Mouse (Mus musculus): ENCODE results near the gene Slc7a6. TPM values are rescaled to one million over a fixed set of nuclear protein-coding genes. Genes with fewer than 3 reads are reported as not detected.

The Slc7a6 gene
- polyA plus RNA-seq, 2 experiments = 42.1 to 55.7 TPM

DNA sequence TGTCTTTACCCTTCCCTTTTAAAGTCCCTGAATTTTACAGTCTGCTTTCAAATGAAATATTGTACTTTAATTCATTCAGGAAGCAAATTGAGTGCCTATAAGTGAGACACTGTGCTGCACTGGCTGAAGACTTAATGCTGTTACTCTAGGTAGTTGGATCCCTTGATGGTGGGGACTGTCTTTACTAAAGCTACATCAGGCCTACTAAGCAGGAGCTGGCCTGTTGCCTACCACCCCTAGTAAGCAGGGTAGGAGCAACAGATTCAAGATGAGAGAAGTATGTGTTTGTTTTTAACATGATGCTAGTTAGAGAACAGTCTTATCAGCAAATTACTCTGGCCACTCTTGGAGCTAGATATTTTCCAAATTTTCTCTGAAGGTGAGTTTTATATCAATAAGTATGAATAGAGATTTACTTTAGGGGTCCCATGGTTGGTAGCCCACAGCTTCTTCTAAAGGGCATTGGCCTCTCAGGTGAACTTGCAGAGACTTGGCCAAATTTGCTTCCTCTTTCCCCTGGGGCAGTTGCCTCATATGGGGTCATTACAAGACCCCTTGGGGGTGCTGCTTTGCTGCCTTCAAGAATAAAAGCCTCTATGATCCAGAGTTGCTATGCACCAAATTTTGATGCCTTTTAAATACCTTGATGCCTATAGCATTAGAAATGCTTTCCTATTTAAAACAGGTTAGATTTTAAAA lies 39.3 kb upstream of the Slc7a6 start:
- no peak for ATAC-seq (ENCODE audit: low FRiP score, low read depth)
- peaks cover 71% of the 10 kb centered on the region for H3K36me3 ChIP-seq (ENCODE audit: control insufficient read depth, insufficient read depth, low read length)
- H3K4me2 ChIP-seq (replicated peaks; ENCODE audit: low read depth, low read length, severe bottlenecking) = no peak overlapping the region

DNA sequence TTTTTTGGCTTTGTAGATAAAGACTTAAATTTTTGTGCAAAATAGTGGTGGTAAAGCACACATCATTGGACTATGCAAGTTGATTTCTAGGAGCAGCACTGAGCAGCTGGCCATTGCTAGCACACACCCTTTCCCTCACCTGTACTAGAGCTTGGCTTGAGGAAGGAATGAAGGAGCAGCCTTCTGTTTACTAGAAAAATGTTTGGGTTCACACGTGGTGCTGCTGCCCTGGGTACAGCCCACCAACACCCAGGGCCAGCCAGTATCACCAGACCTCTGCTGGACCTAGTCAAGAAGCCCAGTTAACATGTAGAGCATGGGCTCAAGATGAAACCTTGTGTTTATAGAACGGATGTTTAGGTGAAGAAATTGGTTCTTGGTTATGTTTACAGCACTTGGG lies 38.7 kb upstream of the Slc7a6 start:
- DNase-seq (ENCODE audit: low spot score) = no peak
- no peak overlapping the region for H3K27ac ChIP-seq (replicated peaks; ENCODE audit: low read depth, low read length)
- H3K27me3 ChIP-seq (ENCODE audit: control insufficient read depth, insufficient read depth, low read length) = peaks cover 15% of the 10 kb centered on the region
- H3K4me3 ChIP-seq (replicated peaks; ENCODE audit: low read length) = no peak overlapping the region
- peaks cover 66% of the 10 kb centered on the region for H3K36me3 ChIP-seq (ENCODE audit: control insufficient read depth, insufficient read depth, low read length)
- 78% methylated on average over 2 of the region's 2 CpGs for WGBS
- H3K9ac ChIP-seq (ENCODE audit: low read depth, low read length, severe bottlenecking) = no peak overlapping the region
- no peak for TF ChIP-seq POLR2A (IDR thresholded peaks at IDR 0.05; ENCODE audit: borderline replicate concordance, extremely low read depth, insufficient read depth, insufficient read length)
- H3K4me2 ChIP-seq (replicated peaks; ENCODE audit: low read depth, low read length, severe bottlenecking) = no peak overlapping the region
- no peaks in the 10 kb centered on the region for H3K4me1 ChIP-seq (ENCODE audit: control insufficient read depth, insufficient read depth, low read length)
- H3K9me3 ChIP-seq (ENCODE audit: control insufficient read depth, low read length) = no peaks in the 10 kb centered on the region
- ATAC-seq (ENCODE audit: low FRiP score, low read depth) = no peak

More for the DNA sequence above, 39.3 kb upstream of the Slc7a6 start:
- TF ChIP-seq POLR2A (IDR thresholded peaks at IDR 0.05; ENCODE audit: borderline replicate concordance, extremely low read depth, insufficient read depth, insufficient read length) = no peak
- no peak for DNase-seq (ENCODE audit: low spot score)
- Histone ChIP-seq H3K27ac (replicated peaks; ENCODE audit: low read depth, low read length) (no peak overlapping the region), H3K4me1 (ENCODE audit: control insufficient read depth, insufficient read depth, low read length) (no peaks in the 10 kb centered on the region), H3K4me3 (replicated peaks; ENCODE audit: low read length) (no peak overlapping the region), H3K9ac (ENCODE audit: low read depth, low read length, severe bottlenecking) (no peak overlapping the region), H3K9me3 (ENCODE audit: control insufficient read depth, low read length) (no peaks in the 10 kb centered on the region), H3K27me3 (ENCODE audit: control insufficient read depth, insufficient read depth, low read length) (peaks cover 9% of the 10 kb centered on the region; the same call in 1 of the 2 replicates)

DNA sequence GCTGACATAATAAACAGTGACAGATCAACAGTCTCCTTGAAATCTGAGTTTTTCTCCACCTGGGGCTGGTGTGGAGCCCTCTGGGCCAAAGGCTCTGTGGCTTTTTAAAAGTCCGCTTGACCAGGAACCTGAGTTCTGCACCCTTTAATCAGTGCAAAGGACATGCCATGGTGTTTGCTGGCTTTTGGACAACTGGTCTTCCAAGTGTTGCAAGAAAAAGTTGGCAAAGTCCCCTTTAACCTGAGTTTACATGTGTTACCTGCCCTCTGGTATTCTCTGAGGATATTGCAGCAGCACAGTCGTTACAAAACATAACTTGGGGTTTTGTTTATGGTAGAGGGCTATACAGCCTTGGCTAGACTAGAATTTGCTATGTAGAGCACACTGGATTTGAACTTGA lies 38.2 kb upstream of the Slc7a6 start:
- Histone ChIP-seq H3K4me2 (replicated peaks; ENCODE audit: low read depth, low read length, severe bottlenecking) (no peak overlapping the region), H3K27me3 (ENCODE audit: control insufficient read depth, insufficient read depth, low read length) (peaks cover 20% of the 10 kb centered on the region), H3K27ac (replicated peaks; ENCODE audit: low read depth, low read length) (no peak overlapping the region), H3K36me3 (ENCODE audit: control insufficient read depth, insufficient read depth, low read length) (peaks cover 65% of the 10 kb centered on the region), H3K4me1 (ENCODE audit: control insufficient read depth, insufficient read depth, low read length) (no peaks in the 10 kb centered on the region), H3K4me3 (replicated peaks; ENCODE audit: low read length) (no peak overlapping the region), H3K9ac (ENCODE audit: low read depth, low read length, severe bottlenecking) (no peak overlapping the region), H3K9me3 (ENCODE audit: control insufficient read depth, low read length) (no peaks in the 10 kb centered on the region)
- WGBS = 82% methylated on average over 2 of the region's 2 CpGs
- DNase-seq (ENCODE audit: low spot score) = no peak
- no peak for ATAC-seq (ENCODE audit: low FRiP score, low read depth)
- no peak for TF ChIP-seq POLR2A (IDR thresholded peaks at IDR 0.05; ENCODE audit: borderline replicate concordance, extremely low read depth, insufficient read depth, insufficient read length)

- H3K36me3 ChIP-seq (ENCODE audit: control insufficient read depth, insufficient read depth, low read length) = peaks cover 65% of the 10 kb centered on the region
- peaks cover 25% of the 10 kb centered on the region for H3K27me3 ChIP-seq (ENCODE audit: control insufficient read depth, insufficient read depth, low read length)
- no peak overlapping the region for H3K4me3 ChIP-seq (replicated peaks; ENCODE audit: low read length)
- H3K9ac ChIP-seq (ENCODE audit: low read depth, low read length, severe bottlenecking) = no peak overlapping the region
- no peak for TF ChIP-seq POLR2A (IDR thresholded peaks at IDR 0.05; ENCODE audit: borderline replicate concordance, extremely low read depth, insufficient read depth, insufficient read length)
- no peak for DNase-seq (ENCODE audit: low spot score)
- no peak overlapping the region for H3K27ac ChIP-seq (replicated peaks; ENCODE audit: low read depth, low read length)
- peaks cover 4% of the 10 kb centered on the region for H3K4me1 ChIP-seq (ENCODE audit: control insufficient read depth, insufficient read depth, low read length)
- WGBS = 84% methylated on average over 4 of the region's 4 CpGs
- H3K4me2 ChIP-seq (replicated peaks; ENCODE audit: low read depth, low read length, severe bottlenecking) = no peak overlapping the region
- H3K9me3 ChIP-seq (ENCODE audit: control insufficient read depth, low read length) = no peaks in the 10 kb centered on the region
- ATAC-seq (ENCODE audit: low FRiP score, low read depth) = no peak
Observed at GRCm38 (mm10) chr8:106131021-106131420, 37.6 kb upstream of the Slc7a6 start.

GRCm38 (mm10) chr8:106131488-106132222 lies 37.0 kb upstream of the Slc7a6 start:
- Histone ChIP-seq H3K27me3 (ENCODE audit: control insufficient read depth, insufficient read depth, low read length) (peaks cover 32% of the 10 kb centered on the region), H3K4me3 (replicated peaks; ENCODE audit: low read length) (no peak overlapping the region), H3K36me3 (ENCODE audit: control insufficient read depth, insufficient read depth, low read length) (peaks cover 64% of the 10 kb centered on the region), H3K4me1 (ENCODE audit: control insufficient read depth, insufficient read depth, low read length) (peaks cover 7% of the 10 kb centered on the region), H3K9ac (ENCODE audit: low read depth, low read length, severe bottlenecking) (no peak overlapping the region), H3K27ac (replicated peaks; ENCODE audit: low read depth, low read length) (no peak overlapping the region), H3K4me2 (replicated peaks; ENCODE audit: low read depth, low read length, severe bottlenecking) (no peak overlapping the region), H3K9me3 (ENCODE audit: control insufficient read depth, low read length) (no peaks in the 10 kb centered on the region)
- DNase-seq (ENCODE audit: low spot score) = no peak
- TF ChIP-seq POLR2A (IDR thresholded peaks at IDR 0.05; ENCODE audit: borderline replicate concordance, extremely low read depth, insufficient read depth, insufficient read length) = no peak
- no peak for ATAC-seq (ENCODE audit: low FRiP score, low read depth)
- WGBS = 93% methylated on average over 7 of the region's 7 CpGs
